Mouse (Mus musculus): ENCODE measurements around the gene Ppp2r5d. TPM values are rescaled to one million over a fixed set of nuclear protein-coding genes. Genes with fewer than 3 reads are reported as not detected.

Ppp2r5d gene
- polyA plus RNA-seq, 1 experiment from 2014 or later: 105 TPM

GRCm38 (mm10) chr17:46674530-46675283 lies 30.2 kb downstream of the Ppp2r5d start:
- peak; percentile 60 for ATAC-seq (replicated peaks; ENCODE audit: low FRiP score)
- H3K9ac ChIP-seq: peak overlapping the region; percentile 76
- H3K4me1 ChIP-seq: peaks cover 45% of the 10 kb centered on the region
- H3K36me3 ChIP-seq: peaks cover 65% of the 10 kb centered on the region
- WGBS: 20% methylated on average over 15 of the region's 15 CpGs
- H3K4me2 ChIP-seq: peak overlapping the region; percentile 61
- no peaks in the 10 kb centered on the region for H3K27me3 ChIP-seq
- H3K4me3 ChIP-seq (replicated peaks): peak overlapping the region; percentile 85
- H3K9me3 ChIP-seq (replicated peaks): no peaks in the 10 kb centered on the region
- peak overlapping the region; percentile 93 for H3K27ac ChIP-seq

GRCm38 (mm10) chr17:46673850-46674529 lies 30.9 kb downstream of the Ppp2r5d start, which contains the start of gene Rrp36:
Gene Rrp36 (minus strand): TSS chr17:46674352.
- Histone ChIP-seq H3K9me3 (replicated peaks) (no peaks in the 10 kb centered on the region), H3K27me3 (no peaks in the 10 kb centered on the region), H3K4me2 (peak within 1 kb of the TSS; percentile 61), H3K27ac (peak within 1 kb of the TSS; percentile 93), H3K4me1 (peaks cover 38% of the 10 kb centered on the region), H3K36me3 (peaks cover 72% of the 10 kb centered on the region), H3K9ac (peak within 1 kb of the TSS; percentile 76), H3K4me3 (replicated peaks) (peak within 1 kb of the TSS; percentile 85)
- peak; percentile 93 for ATAC-seq (replicated peaks; ENCODE audit: low FRiP score)
- under 1% methylated on average over 43 of the region's 43 CpGs for WGBS

DNA sequence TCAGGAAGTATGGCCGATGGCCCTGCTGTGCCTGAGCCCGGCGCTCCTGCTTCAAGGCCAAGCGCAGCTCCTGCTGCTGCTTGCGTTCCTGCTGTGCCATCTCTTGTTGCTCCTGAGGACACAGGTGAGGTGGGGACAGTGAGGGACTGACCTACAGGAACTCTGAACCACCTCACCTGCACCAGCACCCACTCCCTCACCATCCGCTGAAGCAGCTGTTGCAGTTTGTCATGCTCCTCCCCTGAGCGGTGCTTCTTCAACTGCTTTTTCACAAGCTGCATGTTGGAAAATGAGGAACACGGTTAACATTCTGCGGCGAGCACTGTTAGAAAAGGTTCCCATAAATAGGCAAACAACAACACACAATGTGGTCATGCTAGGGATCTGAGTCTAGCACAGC lies 35.0 kb downstream of the Ppp2r5d start:
- no peaks in the 10 kb centered on the region for H3K9me3 ChIP-seq (replicated peaks)
- no peak for ATAC-seq (replicated peaks; ENCODE audit: low FRiP score)
- no peak overlapping the region for H3K4me3 ChIP-seq (replicated peaks)
- peaks cover 76% of the 10 kb centered on the region for H3K36me3 ChIP-seq
- H3K9ac ChIP-seq: no peak overlapping the region
- H3K4me2 ChIP-seq: no peak overlapping the region
- no peaks in the 10 kb centered on the region for H3K27me3 ChIP-seq
- H3K27ac ChIP-seq: no peak overlapping the region
- 96% methylated on average over 10 of the region's 10 CpGs for WGBS
- peaks cover 19% of the 10 kb centered on the region for H3K4me1 ChIP-seq

GRCm38 (mm10) chr17:46667712-46668111 lies 37.2 kb downstream of the Ppp2r5d start:
- peaks cover 93% of the 10 kb centered on the region for H3K36me3 ChIP-seq

DNA sequence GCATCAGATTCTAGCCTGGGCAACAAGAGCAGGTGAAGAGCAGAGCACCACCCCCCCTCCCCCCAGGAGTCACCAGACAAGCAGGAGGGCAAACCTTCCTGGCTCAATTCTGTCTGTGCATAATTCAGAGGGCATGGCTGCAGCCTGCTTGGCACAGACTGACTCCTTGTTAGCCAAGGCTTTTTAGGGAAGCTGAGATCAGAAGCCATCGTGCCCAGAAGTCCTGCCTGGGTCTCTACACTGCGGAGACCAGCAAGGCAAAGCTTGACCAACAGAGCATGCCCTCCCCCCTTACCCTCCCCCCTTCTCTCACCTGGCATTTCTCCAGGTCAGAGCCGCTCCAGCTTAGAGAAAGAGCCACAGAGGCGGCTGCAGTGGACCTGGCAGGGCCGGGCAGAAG lies 42.2 kb downstream of the Ppp2r5d start:
- Histone ChIP-seq H3K9me3 (replicated peaks) (no peaks in the 10 kb centered on the region), H3K4me1 (no peaks in the 10 kb centered on the region), H3K4me2 (no peak overlapping the region), H3K27me3 (no peaks in the 10 kb centered on the region), H3K4me3 (replicated peaks) (no peak overlapping the region), H3K27ac (no peak overlapping the region), H3K36me3 (peaks cover 98% of the 10 kb centered on the region), H3K9ac (no peak overlapping the region)
- whole genome bisulfite sequencing: 74% methylated on average over 5 of the region's 5 CpGs
- ATAC-seq (replicated peaks; ENCODE audit: low FRiP score): no peak

More at GRCm38 (mm10) chr17:46667712-46668111, 37.2 kb downstream of the Ppp2r5d start:
- no peaks in the 10 kb centered on the region for H3K27me3 ChIP-seq
- no peak overlapping the region for H3K4me2 ChIP-seq
- 88% methylated on average over 16 of the region's 16 CpGs for WGBS
- no peak overlapping the region for H3K27ac ChIP-seq
- no peak overlapping the region for H3K9ac ChIP-seq
- no peaks in the 10 kb centered on the region for H3K9me3 ChIP-seq (replicated peaks)
- H3K4me1 ChIP-seq: peaks cover 3% of the 10 kb centered on the region; the same call in 1 of the 2 replicates
- no peak overlapping the region for H3K4me3 ChIP-seq (replicated peaks)
- ATAC-seq (replicated peaks; ENCODE audit: low FRiP score): no peak

- no peak for ATAC-seq (replicated peaks; ENCODE audit: low FRiP score)
- Histone ChIP-seq H3K36me3 (peaks cover 99% of the 10 kb centered on the region), H3K4me1 (peaks cover under 1% of the 10 kb centered on the region; the same call in 1 of the 2 replicates), H3K4me2 (no peak overlapping the region), H3K27me3 (no peaks in the 10 kb centered on the region), H3K27ac (no peak overlapping the region), H3K9ac (no peak overlapping the region), H3K4me3 (replicated peaks) (no peak overlapping the region), H3K9me3 (replicated peaks) (no peaks in the 10 kb centered on the region)
- 80% methylated on average over 12 of the region's 12 CpGs for WGBS
Measured at GRCm38 (mm10) chr17:46661981-46662380, 42.9 kb downstream of the Ppp2r5d start.

- WGBS: 95% methylated on average over 9 of the region's 9 CpGs
- no peak overlapping the region for H3K4me3 ChIP-seq (replicated peaks)
- H3K4me2 ChIP-seq: no peak overlapping the region
- H3K27ac ChIP-seq: no peak overlapping the region
- H3K9ac ChIP-seq: no peak overlapping the region
- peaks cover 99% of the 10 kb centered on the region for H3K36me3 ChIP-seq
- no peak for ATAC-seq (replicated peaks; ENCODE audit: low FRiP score)
- no peaks in the 10 kb centered on the region for H3K27me3 ChIP-seq
- no peaks in the 10 kb centered on the region for H3K9me3 ChIP-seq (replicated peaks)
- peaks cover 6% of the 10 kb centered on the region for H3K4me1 ChIP-seq
Measured at GRCm38 (mm10) chr17:46661351-46661750, 43.6 kb downstream of the Ppp2r5d start.

- 60% methylated on average over 6 of the region's 6 CpGs for WGBS
- H3K4me2 ChIP-seq: no peak overlapping the region
- peaks cover 41% of the 10 kb centered on the region for H3K4me1 ChIP-seq
- H3K27me3 ChIP-seq: no peaks in the 10 kb centered on the region
- H3K9ac ChIP-seq: no peak overlapping the region
- ATAC-seq (replicated peaks; ENCODE audit: low FRiP score): no peak
- peak overlapping the region; percentile 60 for H3K27ac ChIP-seq
- peaks cover 84% of the 10 kb centered on the region for H3K36me3 ChIP-seq
- no peak overlapping the region for H3K4me3 ChIP-seq (replicated peaks)
- H3K9me3 ChIP-seq (replicated peaks): no peaks in the 10 kb centered on the region
Measured at GRCm38 (mm10) chr17:46656054-46656453, 48.9 kb downstream of the Ppp2r5d start.

- no peak for ATAC-seq (replicated peaks; ENCODE audit: low FRiP score)
- peaks cover 56% of the 10 kb centered on the region for H3K4me1 ChIP-seq
- H3K27me3 ChIP-seq: no peaks in the 10 kb centered on the region
- H3K4me3 ChIP-seq (replicated peaks): peak overlapping the region; percentile 74
- peak overlapping the region; percentile 98; the same call in 1 of the 2 replicates for H3K27ac ChIP-seq
- H3K36me3 ChIP-seq: peaks cover 55% of the 10 kb centered on the region
- peak overlapping the region; percentile 80 for H3K4me2 ChIP-seq
- 57% methylated on average over 20 of the region's 20 CpGs for WGBS
- no peaks in the 10 kb centered on the region for H3K9me3 ChIP-seq (replicated peaks)
- peak overlapping the region; percentile 80 for H3K9ac ChIP-seq
Measured at GRCm38 (mm10) chr17:46651755-46652547, 53.0 kb downstream of the Ppp2r5d start.

DNA sequence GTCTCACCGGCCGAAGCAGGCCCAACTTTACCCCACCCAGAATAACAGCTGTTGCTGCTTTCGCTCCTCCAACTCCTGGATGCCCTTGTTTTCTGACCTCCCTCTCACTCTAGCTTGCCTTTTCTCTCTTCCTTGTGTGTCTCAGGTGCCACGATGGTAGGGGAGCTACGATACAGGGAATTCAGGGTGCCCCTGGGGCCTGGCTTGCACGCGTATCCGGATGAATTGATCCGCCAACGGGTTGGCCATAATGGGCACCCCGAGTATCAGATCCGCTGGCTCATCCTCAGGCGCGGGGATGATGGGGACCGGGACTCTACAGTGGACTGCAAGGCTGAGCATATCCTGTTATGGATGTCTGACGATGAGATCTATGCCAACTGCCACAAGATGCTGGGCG lies 53.6 kb downstream of the Ppp2r5d start:
- Histone ChIP-seq H3K36me3 (peaks cover 49% of the 10 kb centered on the region), H3K27me3 (no peaks in the 10 kb centered on the region), H3K9me3 (replicated peaks) (no peaks in the 10 kb centered on the region), H3K27ac (peak overlapping the region; percentile 98), H3K9ac (peak overlapping the region; percentile 80), H3K4me1 (peaks cover 55% of the 10 kb centered on the region), H3K4me3 (replicated peaks) (peak overlapping the region; percentile 74), H3K4me2 (peak overlapping the region; percentile 80)
- WGBS: 63% methylated on average over 17 of the region's 17 CpGs
- no peak for ATAC-seq (replicated peaks; ENCODE audit: low FRiP score)

DNA sequence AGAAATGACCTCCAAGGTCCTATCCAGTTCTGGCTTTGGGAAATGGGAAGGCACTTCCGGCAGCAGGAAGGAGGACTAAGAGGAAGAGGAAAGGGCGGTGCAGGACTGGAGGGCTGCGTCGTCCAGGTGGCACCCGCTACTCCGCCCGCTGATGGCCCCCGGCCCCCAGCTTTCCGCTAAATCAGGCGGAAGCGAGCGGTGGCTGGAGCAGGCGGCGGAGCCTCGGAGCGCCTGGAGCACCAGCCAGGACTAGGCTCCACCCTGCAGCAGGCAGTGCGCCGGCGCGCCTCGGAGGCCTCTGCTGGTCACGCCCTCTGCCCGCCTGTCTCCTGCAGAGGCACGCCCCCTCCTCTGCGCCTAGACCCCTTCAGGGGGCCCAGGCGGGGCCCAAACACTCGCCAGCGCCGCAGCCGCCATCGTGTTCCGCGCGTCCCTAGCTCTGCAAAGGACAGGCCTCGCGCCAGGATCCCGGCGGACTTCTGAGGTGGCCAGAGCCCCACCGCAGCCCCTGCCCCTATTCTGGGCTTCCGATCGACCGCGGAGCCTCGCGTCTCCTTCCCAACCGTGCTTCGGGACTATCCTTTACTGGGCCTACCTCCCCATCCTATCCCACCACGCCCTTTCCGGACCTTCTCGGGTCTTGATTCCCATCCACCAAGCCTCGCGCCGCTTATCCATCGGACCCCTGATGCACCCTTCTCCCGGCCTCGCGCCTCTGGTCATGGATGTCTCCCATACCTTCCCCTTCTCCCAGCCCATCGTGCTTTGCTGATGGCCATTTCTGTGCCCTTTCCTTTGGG lies 54.5 kb downstream of the Ppp2r5d start, which contains the start of gene Cul7:
Gene Cul7 (plus strand): TSS at position 106 of the 800 bp plus-strand sequence.
- Histone ChIP-seq H3K36me3 (peaks cover 40% of the 10 kb centered on the region), H3K27me3 (no peaks in the 10 kb centered on the region), H3K4me2 (peak within 1 kb of the TSS; percentile 80), H3K4me3 (replicated peaks) (peak within 1 kb of the TSS; percentile 74), H3K9ac (peak within 1 kb of the TSS; percentile 80), H3K27ac (peak within 1 kb of the TSS; percentile 98), H3K9me3 (replicated peaks) (no peaks in the 10 kb centered on the region), H3K4me1 (peaks cover 48% of the 10 kb centered on the region)
- WGBS: 1% methylated on average over 55 of the region's 58 CpGs
- peak; percentile 94 for ATAC-seq (replicated peaks; ENCODE audit: low FRiP score)

Data from kidney, embryonic 15.5 days (tissue).